Comparison of ENCODE assay signal across 8 mouse cellular contexts in the genomic region with DNA sequence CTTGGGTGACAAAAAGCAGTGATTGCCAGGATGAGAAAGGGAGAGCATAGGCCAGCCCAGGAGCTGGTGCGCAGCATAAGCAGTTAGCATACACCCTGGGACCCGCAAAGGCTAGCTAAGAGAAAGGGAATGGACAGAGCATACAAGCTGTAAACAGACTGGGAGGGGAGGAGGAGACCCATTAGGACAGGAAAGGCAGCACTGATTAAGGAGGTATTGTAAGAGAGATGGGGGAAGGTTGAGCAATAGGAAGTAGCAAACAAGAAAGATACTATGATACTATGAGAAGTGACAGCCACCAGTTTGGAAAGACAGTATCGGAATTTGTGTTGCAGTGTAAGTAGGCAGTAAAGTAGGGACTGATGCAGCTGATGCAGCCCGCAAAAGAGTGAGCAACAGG. TPM values are rescaled to one million over a fixed set of nuclear protein-coding genes. Genes with fewer than 3 reads are reported as not detected.
A peak's percentile ranks its signal among the peaks of the same experiment; 100 is the strongest.
DNase-seq lines count a peak whose midpoint lies in the region; ATAC-seq and TF ChIP-seq lines count a peak whose summit lies in the region.

No protein-coding gene starts in this region.

- no peaks in the 10 kb centered on the region for H3K36me3 ChIP-seq in heart, embryonic 12.5 days
- peaks cover 8% of the 10 kb centered on the region; the same call in 1 of the 2 replicates for H3K36me3 ChIP-seq in ES-E14 (ENCODE audit: control insufficient read depth, insufficient read depth, low read length, poor library complexity, severe bottlenecking)
- 0 out of 2 replicates have a peak, but pooled peaks cover 6% of the 10 kb centered on the region for H3K36me3 ChIP-seq in heart, postnatal 0 days (replicated peaks; ENCODE audit: control insufficient read depth, insufficient read depth, low read length)
- no peaks in the 10 kb centered on the region for H3K36me3 ChIP-seq in macrophage (ENCODE audit: inconsistent target)

- DNase-seq in heart, postnatal 36 days: no peak
- DNase-seq in ES-E14 (ENCODE audit: low read depth, low spot score): no peak
- no peak for DNase-seq in heart, postnatal 0 days (ENCODE audit: low spot score)
- DNase-seq in layer of hippocampus, adult 18-20 months (ENCODE audit: low spot score in 2 of 2): no peak
- DNase-seq in left cerebral cortex, adult 9 months (ENCODE audit: low spot score in 2 of 2): no peak
- no peak for DNase-seq in thymus, postnatal 14 days

- in situ Hi-C loops in ES-E14 (cut with MboI; ENCODE audit: low sequenced_read_pairs in 2 of 2, unreplicated experiment in 2 of 2): loop anchor here in 1 of 2 experiments (10.0 kb wide), 1 partner anchor 285 kb away; the partner anchor contains the start of gene Macrod1

- no peak for ATAC-seq in heart, embryonic 12.5 days (ENCODE audit: insufficient number of reproducible peaks, low FRiP score)
- no peak for ATAC-seq in heart, postnatal 0 days (ENCODE audit: insufficient read depth, low read depth)

- H3K9me3 ChIP-seq in heart, embryonic 12.5 days (replicated peaks): no peaks in the 10 kb centered on the region
- H3K9me3 ChIP-seq in ES-E14 (ENCODE audit: control insufficient read depth, insufficient read depth, low read depth, low read length): no peaks in the 10 kb centered on the region
- H3K9me3 ChIP-seq in heart, postnatal 0 days (replicated peaks; ENCODE audit: control insufficient read depth, low read length): no peaks in the 10 kb centered on the region

- H3K4me3 ChIP-seq in heart, embryonic 12.5 days: peak overlapping the region; percentile 88
- H3K4me3 ChIP-seq in ES-E14 (ENCODE audit: insufficient read depth in 1 of 2, low read depth in 1 of 2, low read length in 2 of 2, poor library complexity in 1 of 2, severe bottlenecking in 1 of 2): peak overlapping the region; percentile 80
- peak overlapping the region; percentile 95 for H3K4me3 ChIP-seq in heart, postnatal 0 days (ENCODE audit: low read depth, low read length)
- peak overlapping the region; percentile 97 for H3K4me3 ChIP-seq in macrophage (ENCODE audit: inconsistent target)

- H3K4me2 ChIP-seq in heart, embryonic 12.5 days: peak overlapping the region; percentile 95
- peak overlapping the region; percentile 89 for H3K4me2 ChIP-seq in heart, postnatal 0 days (ENCODE audit: low read depth, low read length)

- intact Hi-C loops in heart, postnatal 36 days (cut with DNase I): loop anchor here (2.0 to 5.0 kb wide), 7 partner anchors 29 to 145 kb away; partner anchors contain the start of genes Naa40 and Spindoc

- peak overlapping the region; percentile 13; the same call in 1 of the 2 replicates for H3K27ac ChIP-seq in heart, embryonic 12.5 days (ENCODE audit: poor library complexity, severe bottlenecking)
- H3K27ac ChIP-seq in ES-E14 (ENCODE audit: insufficient read depth, low read depth, low read length, poor library complexity, severe bottlenecking) (no peak overlapping the region), macrophage (no peak overlapping the region)
- no peak overlapping the region for H3K27ac ChIP-seq in heart, postnatal 0 days (ENCODE audit: low read depth)

- no peak for TF ChIP-seq EP300 in heart, postnatal 0 days (IDR thresholded peaks at IDR 0.05; ENCODE audit: low read depth)

- no peaks in the 10 kb centered on the region for H3K27me3 ChIP-seq in heart, embryonic 12.5 days (replicated peaks)
- H3K27me3 ChIP-seq in heart, postnatal 0 days (ENCODE audit: control insufficient read depth, insufficient read depth, low read length): no peaks in the 10 kb centered on the region

- WGBS in heart, embryonic 12.5 days: 42% methylated on average over 4 of the region's 4 CpGs
- WGBS in heart, postnatal 0 days: 28% methylated on average over 4 of the region's 4 CpGs
- 31% methylated on average over 4 of the region's 4 CpGs for WGBS in macrophage (ENCODE audit: missing documents)

- H3K9ac ChIP-seq in heart, embryonic 12.5 days: peak overlapping the region; percentile 96
- peak overlapping the region; percentile 90 for H3K9ac ChIP-seq in ES-E14 (ENCODE audit: insufficient read depth, low read depth, low read length, poor library complexity, severe bottlenecking)
- peak overlapping the region; percentile 98 for H3K9ac ChIP-seq in heart, postnatal 0 days (replicated peaks; ENCODE audit: low read depth, low read length)

- peaks cover 63% of the 10 kb centered on the region for H3K79me2 ChIP-seq in macrophage (ENCODE audit: inconsistent target)

- no peak for TF ChIP-seq CTCF in heart, postnatal 0 days (IDR thresholded peaks at IDR 0.05; ENCODE audit: low read depth)

- peaks cover 52% of the 10 kb centered on the region for H3K4me1 ChIP-seq in heart, embryonic 12.5 days (replicated peaks)
- peaks cover 7 to 18% of the 10 kb centered on the region in 2 experiments; a peak in 3 of 4 replicates for H3K4me1 ChIP-seq in ES-E14 (ENCODE audit: control insufficient read depth in 2 of 2, insufficient read depth in 2 of 2, low read length in 2 of 2, poor library complexity in 1 of 2)
- H3K4me1 ChIP-seq in heart, postnatal 0 days (ENCODE audit: control insufficient read depth, insufficient read depth): peaks cover 53% of the 10 kb centered on the region

TF ChIP-seq in ES-E14, 5 proteins besides CTCF, POLR2A, EP300 and RAD21:
- TF ChIP-seq CHD2 (IDR thresholded peaks at IDR 0.05; ENCODE audit: low read depth, low read length) (no peak), ZC3H11A (IDR thresholded peaks at IDR 0.05; ENCODE audit: borderline replicate concordance, low read depth, low read length) (no peak), ZNF384 (IDR thresholded peaks at IDR 0.05; ENCODE audit: low read depth, low read length) (no peak), MAFK (IDR thresholded peaks at IDR 0.05; ENCODE audit: insufficient read depth, low read depth, low read length) (no peak)

RNA-seq across cellular contexts. Expression of gene Mark2, which starts 1.8 kb away (rescaled TPM):
- polyA plus RNA-seq in heart, embryonic 12.5 days (2016; fragmentation: Nextera tagmentation; extraction: Ambion mirVana): 40.8 and 49.3 TPM in 2 replicates
- total RNA-seq in heart, postnatal 36 days (2021): 10 to 100 TPM; 42.8 to 51.2 TPM
- total RNA-seq in ES-E14 (2012; rRNA removed): 44.0 and 47.9 TPM in 2 replicates
- total RNA-seq in heart, postnatal 0 days (2014; rRNA removed; ENCODE audit: low replicate concordance): 33.6 and 35.2 TPM in 2 replicates
- polyA plus RNA-seq in heart, postnatal 0 days (2015; fragmentation: Nextera tagmentation; extraction: Ambion mirVana): 17.8 and 19.3 TPM in 2 replicates
- 100 to 1,000 TPM; 101 to 862 (median 147) TPM for total RNA-seq in macrophage (2018; cell fraction: chromatin; rRNA removed)
- 100 to 1,000 TPM in 1 of 26 experiments, 10 to 100 TPM in 25; 35.5 to 106 (median 43.2) TPM for total RNA-seq in macrophage (2018; cell fraction: cytosol; rRNA removed)
- total RNA-seq in macrophage (2018; cell fraction: nucleus; rRNA removed): 100 to 1,000 TPM in 8 of 26 experiments, 10 to 100 TPM in 18; 59.7 to 318 (median 85.7) TPM
- polyA plus RNA-seq in macrophage (2018): 28.6 to 40.1 TPM (median 35.7 TPM) in 3 replicates
- total RNA-seq in layer of hippocampus, adult 18-20 months (2021): 100 to 1,000 TPM; 114 to 118 TPM

RNA-seq across cellular contexts. Expression of gene Spindoc, which starts 42.9 kb away (rescaled TPM):
- 23.5 and 26.4 TPM in 2 replicates for polyA plus RNA-seq in heart, embryonic 12.5 days (2016; fragmentation: Nextera tagmentation; extraction: Ambion mirVana)
- 10 to 100 TPM; 13.1 to 13.4 TPM for total RNA-seq in heart, postnatal 36 days (2021)
- total RNA-seq in ES-E14 (2012; rRNA removed): 36.8 and 40.0 TPM in 2 replicates
- 22.0 and 38.7 TPM in 2 replicates for total RNA-seq in heart, postnatal 0 days (2014; rRNA removed; ENCODE audit: low replicate concordance)
- 11.7 and 13.7 TPM in 2 replicates for polyA plus RNA-seq in heart, postnatal 0 days (2015; fragmentation: Nextera tagmentation; extraction: Ambion mirVana)
- 10 to 100 TPM; 20.4 to 65.9 (median 33.9) TPM for total RNA-seq in macrophage (2018; cell fraction: chromatin; rRNA removed)
- total RNA-seq in macrophage (2018; cell fraction: cytosol; rRNA removed): 10 to 100 TPM in 8 of 26 experiments, 1 to 10 TPM in 18; 6.3 to 14.5 (median 9.0) TPM
- 10 to 100 TPM in 25 of 26 experiments, 1 to 10 TPM in 1; 7.3 to 45.2 (median 22.6) TPM for total RNA-seq in macrophage (2018; cell fraction: nucleus; rRNA removed)
- polyA plus RNA-seq in macrophage (2018): 5.7 to 8.2 TPM (median 6.0 TPM) in 3 replicates
- total RNA-seq in layer of hippocampus, adult 18-20 months (2021): 10 to 100 TPM; 33.6 to 34.2 TPM
